15 mouse cellular contexts compared by ENCODE assay signal in the genomic region with DNA sequence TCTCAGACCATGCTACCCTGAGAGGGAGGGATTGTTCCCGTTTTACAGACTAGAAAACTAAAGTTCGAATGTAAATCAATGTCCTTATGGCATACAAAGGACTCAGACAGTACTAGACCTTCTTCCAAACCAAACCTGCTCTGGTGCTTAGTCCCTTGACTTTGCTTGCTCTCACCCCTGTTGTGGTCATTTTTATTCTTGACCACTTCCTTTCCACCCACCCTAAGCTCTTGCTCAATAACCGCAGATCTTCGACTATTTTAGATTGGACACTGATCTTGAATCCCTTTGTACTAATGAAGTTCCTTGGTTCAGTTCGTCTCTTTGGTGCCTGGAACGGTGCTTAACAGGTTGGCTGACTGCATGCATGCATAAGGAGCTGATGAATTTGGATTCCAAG.
"Had no signal": no experiment of that assay in that cellular context is flagged by ENCODE, and none has a peak within 500 bp of the region (broad histone marks: within the 10 kb centered on the region; RNA-seq: fewer than 3 reads in every experiment).

No protein-coding gene starts in this region.

- H3K9ac ChIP-seq: lung, embryonic 14.5 days; midbrain, embryonic 13.5 days; midbrain, embryonic 15.5 days; neural tube, embryonic 12.5 days; stomach, embryonic 15.5 days had no signal

- H3K27ac ChIP-seq: midbrain, embryonic 13.5 days; midbrain, embryonic 15.5 days; neural tube, embryonic 12.5 days; stomach, embryonic 15.5 days; stomach, postnatal 0 days had no signal

- H3K36me3 ChIP-seq: midbrain, embryonic 13.5 days; midbrain, embryonic 15.5 days; neural tube, embryonic 12.5 days; stomach, embryonic 15.5 days had no signal

- H3K4me1 ChIP-seq: megakaryocyte, embryonic 14.5 days; midbrain, embryonic 15.5 days; neural tube, embryonic 12.5 days; stomach, embryonic 15.5 days had no signal

- H3K27me3 ChIP-seq: megakaryocyte, embryonic 14.5 days; midbrain, embryonic 13.5 days; midbrain, embryonic 15.5 days; neural tube, embryonic 12.5 days; stomach, embryonic 15.5 days had no signal

- DNase-seq: lung, adult 18-20 months; lung, embryonic 14.5 days; lung, postnatal 10 days; lung, postnatal 4 days; right cerebral cortex, postnatal 14 days; thymus, adult 2 months; thymus, postnatal 25 days; thymus, postnatal 4 days had no signal

- H3K9me3 ChIP-seq: midbrain, embryonic 13.5 days; midbrain, embryonic 15.5 days; neural tube, embryonic 12.5 days; stomach, embryonic 15.5 days had no signal

- H3K4me3 ChIP-seq: megakaryocyte, embryonic 14.5 days; midbrain, embryonic 13.5 days; midbrain, embryonic 15.5 days; neural tube, embryonic 12.5 days; stomach, embryonic 15.5 days had no signal

- H3K4me2 ChIP-seq: lung, embryonic 14.5 days; midbrain, embryonic 11.5 days; midbrain, embryonic 13.5 days; midbrain, embryonic 15.5 days; neural tube, embryonic 12.5 days; stomach, embryonic 15.5 days had no signal

- ATAC-seq: midbrain, embryonic 13.5 days; midbrain, embryonic 15.5 days had no signal
